Mouse (Mus musculus) intestine, embryonic 16.5 days (tissue): ENCODE data around the gene Tbl3. TPM values are rescaled to one million over a fixed set of nuclear protein-coding genes. Genes with fewer than 3 reads are reported as not detected.
A peak's percentile ranks its signal among the peaks of the same experiment; 100 is the strongest.

Experiments used
- ATAC-seq: fragments of 200-750 bp; cut with Nextera tagmentation; 2 replicates; pipeline ENCODE4 v1.8.0; 2017; ENCODE audit warnings: moderate TSS enrichment, moderate library complexity
- H3K27ac ChIP-seq: fragments of 300-500 bp; sonication (generic); 2 replicates; pipeline ENCODE4 v1.5.1; 2014; ENCODE audit warnings: mild to moderate bottlenecking, low read length
- H3K27me3 ChIP-seq: fragments of 300-500 bp; sonication (generic); replicated peaks from 2 replicates; pipeline ENCODE4 v1.6.1; 2014; ENCODE audit warnings: low read length, control low read depth, mixed read lengths; ENCODE audit not compliant: control insufficient read depth, insufficient read depth
- H3K36me3 ChIP-seq: fragments of 300-500 bp; sonication (generic); 2 replicates; pipeline ENCODE4 v1.6.1; 2014; ENCODE audit warnings: low read length, control low read depth; ENCODE audit not compliant: control insufficient read depth, insufficient read depth
- H3K4me1 ChIP-seq: fragments of 300-500 bp; sonication (generic); 2 replicates; pipeline ENCODE4 v1.6.1; 2014; ENCODE audit warnings: low read length, control low read depth, mixed read lengths; ENCODE audit not compliant: control insufficient read depth, insufficient read depth
- H3K4me2 ChIP-seq: fragments of 300-500 bp; sonication (generic); 2 replicates; pipeline ENCODE4 v1.6.1; 2014; ENCODE audit warnings: low read depth, low read length, control low read depth
- H3K4me3 ChIP-seq: fragments of 300-500 bp; sonication (generic); 2 replicates; pipeline ENCODE4 v1.5.1; 2014; ENCODE audit warnings: mild to moderate bottlenecking, low read length
- H3K9ac ChIP-seq: fragments of 300-500 bp; sonication (generic); 2 replicates; pipeline ENCODE4 v1.6.1; 2014; ENCODE audit warnings: low read depth, low read length
- H3K9me3 ChIP-seq: fragments of 300-500 bp; sonication (generic); 2 replicates; pipeline ENCODE4 v1.6.1; 2016; ENCODE audit warnings: low read length, control low read depth; ENCODE audit not compliant: control insufficient read depth
- WGBS: fragments of 180-500 bp; shearing (Covaris S2); extraction: QIAGEN DNeasy Blood & Tissue Kit; methylation state at CpG from one replicate; pipeline ENCODE4 v1.1.7; 2014; 5-methylcytosine and 5-hydroxymethylcytosine counted together
- polyA plus RNA-seq: library from polyadenylated mRNA; unstranded; fragments of >200 nt; fragmentation: Nextera tagmentation; extraction: Ambion mirVana; gene quantifications from 2 replicates; pipeline ENCODE4 v1.2.1, GENCODE M21; 2015

Gene Tbl3
- polyA plus RNA-seq, 1 experiment from 2014 or later: 68.4 TPM

GRCm38 (mm10) chr17:24687599-24687998, 19.9 kb downstream of the Tbl3 start:
- peaks cover 12% of the 10 kb centered on the region for H3K4me1 ChIP-seq
- H3K27ac ChIP-seq: no peak overlapping the region
- ATAC-seq: peak; percentile 41
- H3K9me3 ChIP-seq: no peaks in the 10 kb centered on the region
- H3K4me2 ChIP-seq: peak overlapping the region; percentile 51
- peak overlapping the region; percentile 37 for H3K4me3 ChIP-seq
- peak overlapping the region; percentile 56 for H3K9ac ChIP-seq
- peaks cover 33% of the 10 kb centered on the region for H3K27me3 ChIP-seq
- 0 out of 2 replicates have a peak, but pooled peaks cover 4% of the 10 kb centered on the region for H3K36me3 ChIP-seq
- whole genome bisulfite sequencing: 19% methylated on average over 23 of the region's 23 CpGs

GRCm38 (mm10) chr17:24687146-24687595, 20.3 kb downstream of the Tbl3 start:
- WGBS: 3% methylated on average over 25 of the region's 25 CpGs
- Histone ChIP-seq H3K27ac (no peak overlapping the region), H3K36me3 (peaks cover 4% of the 10 kb centered on the region), H3K4me2 (peak overlapping the region; percentile 51), H3K9me3 (no peaks in the 10 kb centered on the region), H3K27me3 (peaks cover 33% of the 10 kb centered on the region), H3K9ac (peak overlapping the region; percentile 56), H3K4me3 (peak overlapping the region; percentile 37), H3K4me1 (peaks cover 12% of the 10 kb centered on the region)
- ATAC-seq: peak; percentile 73

GRCm38 (mm10) chr17:24686514-24686913, 20.9 kb downstream of the Tbl3 start:
- Histone ChIP-seq H3K36me3 (peaks cover 8% of the 10 kb centered on the region), H3K9me3 (no peaks in the 10 kb centered on the region), H3K27ac (no peak overlapping the region), H3K4me2 (peak overlapping the region; percentile 9; the same call in 1 of the 2 replicates), H3K4me3 (no peak overlapping the region), H3K9ac (no peak overlapping the region), H3K4me1 (peaks cover 12% of the 10 kb centered on the region), H3K27me3 (peaks cover 33% of the 10 kb centered on the region)
- WGBS: 28% methylated on average over 16 of the region's 16 CpGs
- ATAC-seq: peak; percentile 43

GRCm38 (mm10) chr17:24677500-24678080, 29.9 kb downstream of the Tbl3 start:
- Histone ChIP-seq H3K4me2 (peak overlapping the region; percentile 28; the same call in 1 of the 2 replicates), H3K36me3 (peaks cover 32% of the 10 kb centered on the region), H3K4me3 (no peak overlapping the region), H3K9me3 (no peaks in the 10 kb centered on the region), H3K27me3 (no peaks in the 10 kb centered on the region), H3K27ac (peak overlapping the region; percentile 72), H3K4me1 (peaks cover 1% of the 10 kb centered on the region; the same call in 1 of the 2 replicates), H3K9ac (0 out of 2 replicates have a peak overlapping the region, but pooled peaks have one; percentile 34)
- WGBS: 76% methylated on average over 24 of the region's 24 CpGs
- peak; percentile 88 for ATAC-seq

- H3K4me1 ChIP-seq: peaks cover 8% of the 10 kb centered on the region
- H3K27ac ChIP-seq: no peak overlapping the region
- H3K27me3 ChIP-seq: no peaks in the 10 kb centered on the region
- no peaks in the 10 kb centered on the region for H3K9me3 ChIP-seq
- H3K36me3 ChIP-seq: peaks cover 25% of the 10 kb centered on the region
- WGBS: 95% methylated on average over 5 of the region's 5 CpGs
- H3K9ac ChIP-seq: no peak overlapping the region
- no peak overlapping the region for H3K4me3 ChIP-seq
- ATAC-seq: no peak
- no peak overlapping the region for H3K4me2 ChIP-seq
Observed at GRCm38 (mm10) chr17:24676877-24677276, 30.6 kb downstream of the Tbl3 start.

GRCm38 (mm10) chr17:24676187-24676586, 31.3 kb downstream of the Tbl3 start:
- Histone ChIP-seq H3K27ac (no peak overlapping the region), H3K4me3 (no peak overlapping the region), H3K9me3 (no peaks in the 10 kb centered on the region), H3K4me1 (peaks cover 15% of the 10 kb centered on the region), H3K9ac (no peak overlapping the region), H3K36me3 (peaks cover 23% of the 10 kb centered on the region), H3K4me2 (no peak overlapping the region), H3K27me3 (no peaks in the 10 kb centered on the region)
- ATAC-seq: no peak
- WGBS: 63% methylated on average over 2 of the region's 2 CpGs

GRCm38 (mm10) chr17:24674277-24674676, 33.2 kb downstream of the Tbl3 start:
- peaks cover 23% of the 10 kb centered on the region for H3K4me1 ChIP-seq
- WGBS: 83% methylated on average over 7 of the region's 7 CpGs
- no peaks in the 10 kb centered on the region for H3K27me3 ChIP-seq
- H3K27ac ChIP-seq: no peak overlapping the region
- no peak overlapping the region for H3K4me2 ChIP-seq
- peaks cover 9% of the 10 kb centered on the region; the same call in 1 of the 2 replicates for H3K36me3 ChIP-seq
- no peak for ATAC-seq
- no peak overlapping the region for H3K9ac ChIP-seq
- H3K9me3 ChIP-seq: no peaks in the 10 kb centered on the region
- no peak overlapping the region for H3K4me3 ChIP-seq

GRCm38 (mm10) chr17:24672141-24672540, 35.3 kb downstream of the Tbl3 start:
- H3K4me3 ChIP-seq: no peak overlapping the region
- H3K27ac ChIP-seq: peak overlapping the region; percentile 6; the same call in 1 of the 2 replicates
- H3K36me3 ChIP-seq: peaks cover 6% of the 10 kb centered on the region; the same call in 1 of the 2 replicates
- H3K9me3 ChIP-seq: no peaks in the 10 kb centered on the region
- H3K4me1 ChIP-seq: peaks cover 25% of the 10 kb centered on the region
- H3K4me2 ChIP-seq: peak overlapping the region; percentile 92; the same call in 1 of the 2 replicates
- H3K9ac ChIP-seq: 0 out of 2 replicates have a peak overlapping the region, but pooled peaks have one; percentile 91
- peak; percentile 50 for ATAC-seq
- WGBS: 12% methylated on average over 5 of the region's 5 CpGs
- H3K27me3 ChIP-seq: no peaks in the 10 kb centered on the region

- H3K4me2 ChIP-seq: peak overlapping the region; percentile 92
- 0 out of 2 replicates have a peak overlapping the region, but pooled peaks have one; percentile 27 for H3K27ac ChIP-seq
- H3K4me3 ChIP-seq: peak overlapping the region; percentile 92; the same call in 1 of the 2 replicates
- no peak for ATAC-seq
- no peaks in the 10 kb centered on the region for H3K9me3 ChIP-seq
- H3K9ac ChIP-seq: peak overlapping the region; percentile 91
- WGBS: 63% methylated on average over 5 of the region's 5 CpGs
- H3K27me3 ChIP-seq: no peaks in the 10 kb centered on the region
- H3K4me1 ChIP-seq: peaks cover 25% of the 10 kb centered on the region
- no peaks in the 10 kb centered on the region for H3K36me3 ChIP-seq
Observed at GRCm38 (mm10) chr17:24671346-24671745, 36.1 kb downstream of the Tbl3 start.
